Mouse (Mus musculus) neural tube, embryonic 10.5 days (tissue): Measurements from ENCODE around the gene Col9a1.

Source experiments
- DNase-seq: peaks from one replicate; pipeline ENCODE4 v3.0.0-alpha.2; 2017; ENCODE audit warnings: low spot score; ENCODE audit errors: extremely low spot score

Gene Col9a1

DNA sequence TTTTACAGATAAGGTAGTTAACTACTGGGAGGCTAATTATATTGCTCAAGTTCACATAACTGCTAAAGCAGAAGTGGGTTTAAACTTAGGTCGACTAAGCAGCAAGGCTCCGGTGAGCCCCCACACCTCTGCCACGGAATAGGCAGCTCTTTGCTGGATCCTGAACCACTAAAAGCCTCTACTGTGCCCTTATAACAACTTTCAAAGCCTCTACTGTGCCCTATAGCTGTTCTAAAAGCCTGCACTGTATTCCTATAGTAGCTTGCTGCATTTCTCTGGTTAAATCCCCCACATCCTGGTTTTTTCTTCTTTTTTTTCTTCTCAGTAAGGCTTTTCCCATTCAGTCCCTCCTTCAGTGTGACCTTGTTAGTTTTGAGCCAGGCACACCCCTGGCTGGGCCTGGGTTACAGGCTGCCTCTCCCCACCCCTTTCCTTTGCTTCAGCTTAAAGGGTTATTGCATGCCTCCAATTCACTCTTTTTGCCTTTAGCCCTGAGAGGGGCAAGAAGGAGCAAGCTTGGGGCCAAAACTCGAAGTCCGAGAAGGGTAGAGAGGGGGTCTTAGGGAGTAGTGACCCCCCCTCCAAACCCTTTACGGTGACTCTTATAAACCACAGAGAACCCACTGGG, at the start of gene Col9a1:
Gene Col9a1 (plus strand): TSS at position 387 of the 628 bp plus-strand sequence.
- no peak for DNase-seq

DNA sequence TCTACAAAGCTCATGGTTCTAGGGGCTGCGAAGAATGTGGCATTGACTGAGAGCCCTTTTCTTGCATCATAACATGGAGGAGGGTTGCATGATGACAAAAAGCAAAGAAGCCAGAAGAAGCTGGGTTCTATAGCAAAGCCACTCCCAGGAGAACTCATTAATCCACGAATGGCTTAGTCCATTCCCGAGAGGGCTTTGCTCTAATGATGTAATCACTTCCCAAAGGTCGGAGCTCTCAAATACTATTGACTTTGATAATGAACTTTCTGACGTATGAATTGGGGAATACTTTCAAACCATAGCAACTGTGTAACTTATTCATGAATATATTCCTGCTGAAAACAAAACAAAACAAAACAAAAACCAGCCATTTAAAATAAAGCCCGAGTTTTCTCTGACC, 49.5 kb upstream of the Col9a1 start:
- DNase-seq: no peak

DNA sequence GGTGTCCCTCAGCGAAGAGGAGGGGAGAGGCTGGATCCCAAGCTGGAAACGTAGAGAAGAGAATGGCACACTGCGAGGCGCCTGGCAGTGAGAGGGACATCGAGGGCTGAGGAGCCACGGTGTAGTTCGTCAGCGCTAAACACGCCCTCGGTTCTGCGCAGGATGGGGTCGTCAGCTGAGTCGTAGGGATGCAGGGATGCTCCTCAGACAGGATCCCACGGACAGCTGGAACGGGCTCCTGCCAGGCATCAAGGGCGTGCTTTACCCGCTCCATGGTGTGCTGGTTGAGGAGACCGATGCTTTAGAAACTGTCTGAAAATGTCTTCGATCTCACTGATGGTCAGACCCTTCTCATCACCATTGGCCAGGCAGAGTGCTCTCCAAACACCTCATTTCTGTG, 43.6 kb upstream of the Col9a1 start:
- DNase-seq: no peak

- no peak for DNase-seq
Observed at GRCm38 (mm10) chr1:24134792-24135191, 42.6 kb upstream of the Col9a1 start.

DNA sequence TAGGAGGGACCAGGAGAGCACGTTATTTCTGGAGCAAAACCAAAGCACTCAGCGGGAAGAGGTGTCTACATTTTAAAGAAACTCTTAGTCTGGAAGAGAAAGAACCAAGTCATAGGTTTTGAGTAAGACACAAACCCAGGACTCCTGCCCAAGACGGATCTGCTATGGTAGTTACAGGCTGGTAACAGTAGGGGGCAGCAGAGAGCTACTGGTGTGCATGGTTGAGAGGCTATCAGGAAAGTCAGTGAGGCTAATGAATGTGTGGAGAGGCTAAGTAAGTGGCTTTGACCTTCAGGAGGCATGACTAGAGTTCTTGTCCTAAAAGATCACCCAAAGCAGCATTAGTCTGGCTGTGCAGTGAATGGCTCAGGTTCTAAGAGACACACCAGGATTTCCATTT, 40.3 kb upstream of the Col9a1 start:
- DNase-seq: peak; percentile 68

GRCm38 (mm10) chr1:24140555-24140954, 36.9 kb upstream of the Col9a1 start:
- DNase-seq: no peak

DNA sequence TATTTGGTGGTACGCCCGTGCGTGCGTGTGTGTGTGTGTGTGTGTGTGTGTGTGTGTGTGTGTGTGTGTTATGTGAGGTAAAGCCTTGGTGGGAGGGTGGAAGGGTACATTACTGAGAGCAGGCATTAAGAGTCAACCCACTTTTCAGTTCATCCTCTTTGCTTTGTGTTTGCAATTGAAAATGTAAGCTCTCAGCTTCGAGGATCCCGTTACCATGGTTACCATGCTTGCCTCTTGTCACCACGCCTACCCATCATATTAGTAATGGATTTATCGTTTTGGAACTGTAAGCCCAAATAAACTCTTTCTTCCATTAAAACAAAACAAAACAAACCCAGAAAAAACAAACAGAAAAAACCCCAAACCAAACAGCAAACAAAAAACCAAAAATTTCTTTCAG, 33.9 kb upstream of the Col9a1 start:
- DNase-seq: no peak

- DNase-seq: no peak
Observed at GRCm38 (mm10) chr1:24157751-24158150, 19.7 kb upstream of the Col9a1 start.

DNA sequence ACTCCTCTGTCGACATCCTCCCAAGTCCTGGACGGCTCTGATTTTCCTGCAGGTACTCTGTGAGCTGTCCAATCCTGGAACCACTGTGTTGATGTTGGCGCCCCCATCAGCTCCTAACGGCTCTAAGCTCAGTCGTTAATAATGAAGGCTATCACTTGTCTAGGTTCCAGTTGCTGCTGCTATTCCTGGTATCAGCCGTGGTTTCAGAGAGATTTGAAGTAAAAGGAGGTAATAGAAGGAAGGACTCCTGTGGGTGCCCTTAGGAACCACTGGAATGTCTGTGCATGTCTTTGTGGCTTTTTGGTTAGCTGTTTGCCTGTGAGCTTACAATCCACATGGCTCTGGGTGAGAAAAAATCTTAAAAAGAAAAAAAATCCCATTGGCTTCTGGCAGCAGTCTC, 8.0 kb upstream of the Col9a1 start:
- no peak for DNase-seq

DNA sequence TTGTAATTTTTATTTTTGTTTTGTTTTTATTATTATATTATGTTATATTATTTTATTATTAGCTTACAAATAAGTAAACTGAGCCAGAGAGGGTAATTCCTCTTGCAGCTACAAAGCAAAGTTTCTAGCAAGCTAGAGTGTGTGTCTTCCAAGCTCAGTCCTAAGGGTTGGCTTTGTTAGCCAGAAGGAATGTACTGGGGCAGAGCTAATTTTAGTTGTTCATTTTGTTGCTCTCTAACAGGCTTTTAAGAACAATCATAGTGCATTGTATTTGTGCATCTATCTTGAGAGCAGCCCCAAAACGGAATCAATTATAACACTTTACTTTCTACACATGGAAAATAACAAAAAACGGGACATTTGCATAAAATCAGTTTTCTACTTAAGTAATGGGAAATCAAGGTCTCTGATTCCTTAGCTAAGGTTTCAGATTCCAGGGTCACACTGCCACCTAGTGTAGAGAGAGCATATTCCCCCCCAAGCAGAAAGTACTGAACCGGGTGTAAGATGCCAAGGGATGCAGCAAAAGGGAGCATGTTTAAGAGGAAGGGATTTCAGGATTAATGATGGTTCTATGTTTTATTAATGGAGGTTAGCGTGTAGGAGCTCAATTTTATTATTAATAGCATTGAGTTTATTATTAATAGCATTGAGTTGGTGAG, 6.1 kb upstream of the Col9a1 start:
- peak; percentile 40 for DNase-seq

DNA sequence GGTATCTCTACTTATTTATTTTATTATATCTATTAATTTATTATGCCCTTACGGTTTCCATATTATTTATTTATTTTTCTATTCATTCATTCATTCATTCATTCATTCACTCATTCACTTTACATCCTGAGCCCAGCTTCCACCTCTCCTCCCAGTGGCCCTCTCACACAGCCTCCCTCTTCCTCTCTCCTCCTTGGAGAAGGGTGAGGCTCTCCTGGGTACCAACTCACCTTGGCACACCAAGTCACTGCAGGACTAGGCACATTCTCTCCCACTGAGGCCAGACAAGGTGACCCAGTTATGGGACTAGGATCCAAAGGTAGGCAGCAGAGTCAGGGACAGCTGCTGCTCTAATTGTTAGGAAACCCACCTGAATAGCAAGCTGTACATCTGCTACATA, 5.5 kb upstream of the Col9a1 start:
- no peak for DNase-seq

DNA sequence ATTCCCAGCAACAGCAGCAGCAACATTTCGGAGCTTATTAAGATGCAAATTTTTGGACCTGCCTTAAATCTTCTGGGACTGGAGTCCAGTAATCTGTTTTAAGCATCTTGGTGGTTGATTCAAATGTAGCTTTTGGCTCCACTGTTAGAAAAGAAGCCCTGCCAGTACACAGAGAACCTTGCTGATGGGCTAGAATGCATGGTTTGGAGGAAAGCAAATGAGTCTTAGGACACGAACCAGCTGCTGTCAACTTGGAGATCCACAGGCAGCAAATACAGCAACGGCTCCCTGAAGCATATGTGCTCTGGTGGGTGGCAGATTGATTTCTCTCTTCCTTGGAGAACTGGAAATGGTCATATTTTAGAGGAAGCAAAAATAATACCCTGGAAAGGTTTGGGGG, 4.8 kb upstream of the Col9a1 start:
- DNase-seq: no peak

- no peak for DNase-seq
Observed at GRCm38 (mm10) chr1:24175761-24176160, 1.6 kb upstream of the Col9a1 start.

- DNase-seq: no peak
Observed at GRCm38 (mm10) chr1:24179856-24180255, 2.4 kb downstream of the Col9a1 start.

DNA sequence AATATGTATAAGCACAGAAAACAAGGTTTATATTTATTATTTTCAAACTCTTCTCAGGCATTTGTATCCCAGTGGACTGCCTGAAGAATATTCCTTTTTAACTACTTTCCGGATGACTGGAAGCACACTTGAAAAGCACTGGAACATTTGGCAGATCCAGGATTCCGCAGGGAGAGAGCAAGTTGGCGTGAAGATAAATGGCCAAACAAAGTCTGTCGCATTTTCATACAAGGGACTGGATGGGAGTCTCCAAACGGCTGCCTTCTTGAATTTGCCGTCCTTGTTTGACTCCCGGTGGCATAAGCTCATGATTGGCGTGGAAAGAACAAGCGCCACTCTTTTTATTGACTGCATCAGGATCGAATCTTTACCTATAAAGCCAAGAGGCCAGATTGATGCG, 7.6 kb downstream of the Col9a1 start:
- no peak for DNase-seq

DNA sequence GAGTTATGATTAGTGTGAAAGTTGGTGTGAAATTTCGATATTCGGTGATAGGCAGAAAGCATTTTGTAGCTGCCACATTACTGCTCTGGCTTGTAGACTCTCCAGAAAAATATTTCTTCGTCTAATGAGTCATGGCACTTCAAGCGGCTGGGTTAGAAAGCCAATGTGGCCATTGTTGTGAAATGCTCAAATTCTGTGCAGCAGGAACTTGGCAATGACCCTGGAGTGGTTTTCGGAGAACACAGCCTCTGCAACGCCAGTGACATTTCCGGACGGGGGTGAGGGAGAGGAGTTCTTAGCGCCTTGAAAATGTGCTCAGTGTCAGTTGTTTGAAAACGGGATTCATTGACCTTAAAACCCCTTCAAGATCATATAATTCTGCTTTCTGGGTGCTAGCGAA, 9.6 kb downstream of the Col9a1 start:
- DNase-seq: no peak

DNA sequence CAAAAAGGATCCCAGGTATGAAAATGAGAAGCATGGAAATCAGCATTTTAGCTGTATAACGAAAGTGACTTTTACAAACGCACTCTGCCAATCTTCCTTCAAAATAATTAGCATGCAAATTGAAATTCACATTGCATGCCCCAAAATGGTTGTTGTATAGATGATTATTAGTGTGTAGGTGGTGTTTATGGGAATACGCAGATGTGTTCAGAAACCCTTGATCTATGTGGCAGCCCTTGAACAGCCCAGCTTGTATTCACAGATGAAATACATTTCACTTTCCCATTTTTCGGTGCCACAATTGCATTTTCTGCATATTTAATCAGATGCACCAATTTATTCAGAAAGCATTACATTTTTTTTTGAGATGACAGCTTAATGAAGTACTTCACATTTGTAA, 14.3 kb downstream of the Col9a1 start:
- no peak for DNase-seq

DNA sequence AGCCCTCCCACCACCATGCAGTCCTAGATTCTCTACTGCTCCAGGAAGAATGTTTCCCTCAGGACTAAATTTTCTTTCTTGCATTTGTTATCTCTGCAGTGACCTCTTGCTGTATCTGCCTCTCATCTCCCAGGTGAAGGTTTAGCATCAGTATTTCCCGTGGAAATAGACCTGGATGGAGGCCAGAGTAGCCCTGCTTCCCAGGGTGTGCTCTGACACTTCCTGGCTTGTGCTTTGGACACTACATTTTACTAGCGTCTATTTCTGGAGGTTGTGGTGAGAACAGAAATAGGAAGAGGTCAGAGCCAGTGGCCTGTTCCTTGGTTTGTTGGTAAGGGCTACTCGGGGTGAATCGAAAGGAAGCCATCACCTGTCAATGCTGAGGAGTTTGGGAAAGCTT, 16.7 kb downstream of the Col9a1 start:
- DNase-seq: no peak

DNA sequence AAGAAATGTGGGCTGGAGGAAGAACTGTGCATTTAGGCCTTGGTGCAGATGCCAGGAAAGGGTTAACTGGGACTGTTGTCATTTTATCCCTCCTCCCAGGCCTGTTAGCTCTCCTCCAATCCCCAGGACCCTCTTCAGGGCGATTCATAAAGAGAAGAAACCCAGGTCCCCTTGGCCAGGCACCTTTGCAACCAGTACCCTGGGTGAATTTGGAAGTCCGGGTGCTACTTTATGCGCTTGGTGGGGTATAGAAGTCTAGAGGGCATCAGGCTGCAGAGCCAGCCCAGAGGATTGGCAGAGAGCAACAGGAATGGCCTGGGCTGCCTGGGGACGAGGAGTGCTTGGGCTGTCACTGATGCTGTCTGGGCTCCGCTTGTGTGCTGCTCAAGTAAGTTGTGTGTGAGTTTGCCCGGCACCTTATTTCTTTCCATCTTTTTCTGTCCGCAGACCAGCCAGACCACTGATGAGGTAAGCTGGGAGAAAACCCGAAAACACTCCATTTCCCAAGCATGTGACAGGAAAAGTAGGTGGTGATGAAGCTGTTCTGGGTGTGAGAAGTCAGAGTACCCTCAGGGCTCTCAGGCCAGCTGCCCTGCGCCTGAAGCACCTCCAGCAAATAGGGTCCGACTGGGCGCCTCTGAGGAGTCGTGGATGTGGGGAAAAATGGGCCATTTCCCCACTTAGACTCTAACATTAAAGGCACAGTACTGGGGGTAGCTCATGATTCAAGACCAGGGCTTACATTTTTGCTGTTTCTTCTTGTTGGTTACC, 17.8 kb downstream of the Col9a1 start:
- peak; percentile 42 for DNase-seq

DNA sequence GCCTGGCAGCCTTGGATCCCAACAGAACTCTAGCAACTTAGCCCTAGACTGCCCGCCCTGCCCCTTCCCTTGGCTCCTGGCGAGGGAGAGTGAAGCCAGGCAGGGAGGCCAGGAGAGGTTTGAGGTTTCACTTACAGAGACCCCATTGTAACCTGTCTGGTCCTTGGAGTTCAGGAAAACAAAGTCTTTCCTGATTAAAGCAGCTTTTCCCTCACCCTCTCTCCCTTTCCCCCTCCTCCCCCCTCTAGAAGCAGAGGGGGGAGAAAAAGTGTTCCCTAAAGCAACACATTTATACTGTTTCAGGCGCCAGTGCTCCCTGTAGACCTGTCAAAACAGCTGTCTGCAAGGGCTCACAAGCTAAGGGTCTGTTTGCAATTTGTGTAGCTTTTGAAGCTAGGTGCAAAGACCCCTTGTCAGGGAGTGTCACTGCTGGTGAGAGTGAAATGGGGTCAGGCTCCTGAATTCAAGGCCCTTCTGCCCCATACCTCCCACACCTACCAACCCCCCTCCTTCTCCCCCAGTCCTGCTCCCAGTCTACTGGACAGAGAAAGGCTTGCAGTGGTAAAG, 18.6 kb downstream of the Col9a1 start:
- peak; percentile 45 for DNase-seq

GRCm38 (mm10) chr1:24211621-24212385, 34.4 kb downstream of the Col9a1 start:
- DNase-seq: no peak

GRCm38 (mm10) chr1:24219041-24219440, 41.6 kb downstream of the Col9a1 start:
- no peak for DNase-seq
